9 mouse cellular contexts compared by ENCODE assay signal in genomic region chr12:53587691-53588504, GRCm38 (mm10).
DNase-seq lines count a peak whose midpoint lies in the region; ATAC-seq and TF ChIP-seq lines count a peak whose summit lies in the region.
"Had no signal": no experiment of that assay in that cellular context is flagged by ENCODE, and none has a peak within 500 bp of the region (broad histone marks: within the 10 kb centered on the region; RNA-seq: fewer than 3 reads in every experiment).

No protein-coding gene starts in this region.

- no peak for TF ChIP-seq POLR2A in heart, adult 2 months (IDR thresholded peaks at IDR 0.05; ENCODE audit: insufficient read depth, low read depth, low read length)

- peak; percentile 91 for ATAC-seq in forebrain, embryonic 12.5 days (ENCODE audit: low FRiP score)

- peak; percentile 4 to 18 for DNase-seq in heart, adult 2 months
- DNase-seq in heart, embryonic 10.5 days (ENCODE audit: low spot score): no peak
- DNase-seq in adrenal gland, postnatal 14 days: peak; percentile 82
- DNase-seq in heart, postnatal 10 days: peak; percentile 47 to 49
- DNase-seq in left cerebral cortex, postnatal 25 days (ENCODE audit: low spot score in 2 of 2): peak; percentile 49
- DNase-seq in right cerebral cortex, postnatal 14 days: peak; percentile 16
- DNase-seq in urinary bladder, postnatal 36 days (ENCODE audit: low spot score in 2 of 2): no peak

- H3K27ac ChIP-seq in heart, adult 2 months: no peak overlapping the region
- H3K27ac ChIP-seq in heart, embryonic 10.5 days: no peak overlapping the region
- peak overlapping the region; percentile 75 for H3K27ac ChIP-seq in forebrain, embryonic 12.5 days

- no peaks in the 10 kb centered on the region for H3K9me3 ChIP-seq in heart, embryonic 10.5 days
- H3K9me3 ChIP-seq in forebrain, embryonic 12.5 days: no peaks in the 10 kb centered on the region

- no peak overlapping the region for H3K4me3 ChIP-seq in heart, adult 2 months
- no peak overlapping the region for H3K4me3 ChIP-seq in heart, embryonic 10.5 days
- H3K4me3 ChIP-seq in forebrain, embryonic 12.5 days (replicated peaks): no peak overlapping the region
- H3K4me3 ChIP-seq: erythroblast, embryonic 14.5 days had no signal

- TF ChIP-seq EP300 in heart, adult 2 months (IDR thresholded peaks at IDR 0.05; ENCODE audit: insufficient read depth, low read depth, low read length): no peak

- peak overlapping the region; percentile 24 for H3K4me2 ChIP-seq in forebrain, embryonic 12.5 days

- no peaks in the 10 kb centered on the region for H3K79me2 ChIP-seq in heart, adult 2 months (replicated peaks; ENCODE audit: control insufficient read depth, insufficient read depth, low read length)

- no peaks in the 10 kb centered on the region for H3K27me3 ChIP-seq in heart, adult 2 months (ENCODE audit: control insufficient read depth, insufficient read depth, low read length)
- no peaks in the 10 kb centered on the region for H3K27me3 ChIP-seq in heart, embryonic 10.5 days (ENCODE audit: insufficient read depth, poor library complexity, severe bottlenecking)
- H3K27me3 ChIP-seq in forebrain, embryonic 12.5 days: no peaks in the 10 kb centered on the region

- H3K4me1 ChIP-seq in heart, adult 2 months (ENCODE audit: control insufficient read depth, insufficient read depth, low read length): no peaks in the 10 kb centered on the region
- H3K4me1 ChIP-seq in heart, embryonic 10.5 days: peaks cover 9% of the 10 kb centered on the region
- H3K4me1 ChIP-seq in forebrain, embryonic 12.5 days: peaks cover 31% of the 10 kb centered on the region

- 73% methylated on average over 19 of the region's 19 CpGs for WGBS in heart, adult 2 months
- 80% methylated on average over 19 of the region's 19 CpGs for WGBS in heart, embryonic 10.5 days
- WGBS in forebrain, embryonic 12.5 days: 67% methylated on average over 19 of the region's 19 CpGs

- no peak for TF ChIP-seq CTCF in heart, adult 2 months (IDR thresholded peaks at IDR 0.05)

- H3K36me3 ChIP-seq in heart, adult 2 months (ENCODE audit: control insufficient read depth, insufficient read depth, low read length): no peaks in the 10 kb centered on the region
- H3K36me3 ChIP-seq in heart, embryonic 10.5 days: no peaks in the 10 kb centered on the region
- H3K36me3 ChIP-seq in forebrain, embryonic 12.5 days (replicated peaks): no peaks in the 10 kb centered on the region

- H3K9ac ChIP-seq in heart, adult 2 months (ENCODE audit: low read depth, low read length): no peak overlapping the region
- no peak overlapping the region for H3K9ac ChIP-seq in forebrain, embryonic 12.5 days

- intact Hi-C loops in heart, adult 2 months (cut with DNase I): no loop called here
- intact Hi-C loops in heart, postnatal 10 days (cut with DNase I): no loop called here
- intact Hi-C loops in left cerebral cortex, postnatal 25 days (cut with DNase I): no loop called here

Comparison
In these comparisons a context has a peak if more than half of its experiments do, and no peak if none do; other contexts are left out.
1. DNase-seq: peak in heart, adult 2 months (2 of 2), adrenal gland, postnatal 14 days (single experiment), heart, postnatal 10 days (2 of 2), left cerebral cortex, postnatal 25 days (2 of 2) and right cerebral cortex, postnatal 14 days (single experiment); none in heart, embryonic 10.5 days (single experiment) and urinary bladder, postnatal 36 days (0 of 2).